Mouse (Mus musculus) bone marrow, adult 2 months (tissue): ENCODE results near the gene Mthfd2l.

Experiments used
- CTCF ChIP-seq: fragments of 200-500 bp; IDR thresholded peaks from 2 replicates; pipeline ENCODE4 v1.5.1; 2011; ENCODE audit warnings: low read length, control low read depth; ENCODE audit not compliant: control insufficient read depth, insufficient read depth
- POLR2A ChIP-seq: fragments of 200-500 bp; IDR thresholded peaks from 2 replicates; pipeline ENCODE4 v1.6.1; 2011; ENCODE audit warnings: low read depth, mild to moderate bottlenecking, control low read depth, low read length, borderline replicate concordance; ENCODE audit not compliant: control insufficient read depth

DNA sequence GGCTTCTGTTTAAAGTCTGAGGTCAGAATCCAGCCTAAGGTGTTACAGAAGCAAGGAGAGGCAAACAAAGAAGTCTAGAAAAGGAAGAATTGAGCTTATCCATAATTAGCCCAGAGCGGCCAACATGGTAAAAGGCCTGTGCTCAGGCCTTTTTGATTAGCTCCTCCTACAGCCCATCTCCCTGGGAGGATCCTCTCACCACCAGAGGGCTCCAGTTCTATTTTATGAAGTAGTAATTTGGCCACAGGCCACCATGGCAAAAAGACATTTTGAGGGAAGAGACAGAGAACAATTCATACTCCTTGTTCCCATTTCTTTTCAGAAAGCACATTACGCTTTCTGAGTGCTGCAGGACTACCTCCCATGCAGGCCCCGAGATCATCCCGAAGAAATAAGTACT lies 46.3 kb downstream of the Mthfd2l start:
- TF ChIP-seq POLR2A (no peak), CTCF (no peak)
